Mouse (Mus musculus) brain, embryonic 14.5 days (tissue): ENCODE measurements around the gene Stag1.

ENCODE experiments used
- CTCF ChIP-seq: fragments of 200-500 bp; IDR thresholded peaks from 2 replicates; pipeline ENCODE4 v1.5.1; 2012; ENCODE audit warnings: inconsistent platforms, mild to moderate bottlenecking, moderate library complexity, borderline replicate concordance; ENCODE audit not compliant: insufficient read depth, insufficient read length; ENCODE audit errors: extremely low read depth
- POLR2A ChIP-seq: fragments of 200-500 bp; IDR thresholded peaks from 2 replicates; pipeline ENCODE4 v1.6.1; 2012; ENCODE audit warnings: mild to moderate bottlenecking, inconsistent platforms, borderline replicate concordance; ENCODE audit not compliant: poor library complexity, insufficient read depth, insufficient read length, severe bottlenecking; ENCODE audit errors: extremely low read depth

DNA sequence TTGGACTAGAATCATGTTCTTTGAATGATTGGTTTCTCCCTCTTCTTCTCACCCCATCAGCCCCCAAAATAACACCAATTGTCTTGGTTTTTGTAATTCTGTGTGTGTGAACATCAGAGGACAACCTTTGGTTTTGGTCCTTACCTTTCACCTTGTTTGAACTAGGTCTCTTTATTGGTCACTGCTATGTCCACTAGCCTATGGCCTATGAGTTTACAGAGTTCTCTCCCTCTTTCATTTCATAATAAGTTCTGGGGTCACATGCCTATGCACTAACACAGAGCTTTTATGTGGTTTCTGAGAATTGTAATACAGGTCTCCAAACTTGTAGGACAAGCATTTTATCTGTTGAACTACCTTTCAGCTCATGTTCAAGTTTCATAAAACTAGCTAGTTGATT is 272.0 kb downstream of the Stag1 start:
- TF ChIP-seq CTCF (no peak), POLR2A (no peak)
